Mouse (Mus musculus) bone marrow macrophage, adult 2 months (primary cell): ENCODE results near the gene Shisal2a.

ENCODE experiments used
- CTCF ChIP-seq: IDR thresholded peaks from 2 replicates; pipeline ENCODE4 v1.5.1; 2012; ENCODE audit warnings: low read depth, mild to moderate bottlenecking, low read length, moderate library complexity
- POLR2A ChIP-seq: IDR thresholded peaks from 2 replicates; pipeline ENCODE4 v1.6.1; 2012; ENCODE audit warnings: mild to moderate bottlenecking, low read depth, low read length, borderline replicate concordance

GRCm38 (mm10) chr4:108338811-108339210, 44.3 kb downstream of the Shisal2a start:
- no peak for TF ChIP-seq CTCF
- TF ChIP-seq POLR2A = no peak
